Mouse (Mus musculus) MEL (cell line): ENCODE results near the gene Ggct. TPM values are rescaled to one million over a fixed set of nuclear protein-coding genes. Genes with fewer than 3 reads are reported as not detected.

Experiments
- DNase-seq: peaks from one replicate; pipeline ENCODE4 v3.0.0; 2011; ENCODE audit warnings: low read depth, low spot score
- H3K27ac ChIP-seq: 2 replicates; pipeline ENCODE4 v1.5.1; 2012; ENCODE audit warnings: low read depth, mild to moderate bottlenecking, control low read depth, low read length, moderate library complexity; ENCODE audit not compliant: control insufficient read depth
- H3K27me3 ChIP-seq, 2 experiments: fragments of 150-350 bp in 1 of 2; sonication (generic) in 1 of 2; 2 replicates each; pipeline ENCODE4 v1.6.1; 2012; ENCODE audit warnings: low read length in 2 of 2, mild to moderate bottlenecking in 2 of 2, improper control_type of control experiment in 1 of 2, moderate library complexity in 1 of 2; ENCODE audit not compliant: insufficient read depth in 2 of 2, control insufficient read depth in 1 of 2
- H3K36me3 ChIP-seq, 2 experiments: 2 replicates each; pipeline ENCODE4 v1.6.1; 2012 to 2014; ENCODE audit warnings: low read length in 2 of 2, improper control_type of control experiment in 1 of 2, inconsistent platforms in 1 of 2, mild to moderate bottlenecking in 1 of 2; ENCODE audit not compliant: insufficient read depth in 2 of 2, control insufficient read depth in 1 of 2
- H3K4me1 ChIP-seq, 2 experiments: fragments of 150-350 bp in 1 of 2; sonication (generic) in 1 of 2; 2 replicates each; pipeline ENCODE4 v1.6.1; 2012; ENCODE audit warnings: low read length in 2 of 2, improper control_type of control experiment in 1 of 2, mild to moderate bottlenecking in 1 of 2; ENCODE audit not compliant: insufficient read depth in 2 of 2, control insufficient read depth in 1 of 2
- H3K4me3 ChIP-seq, 2 experiments: fragments of 150-350 bp in 1 of 2; sonication (generic) in 1 of 2; 2 replicates each; pipeline ENCODE4 v1.5.1; 2012; ENCODE audit warnings: low read depth in 2 of 2, low read length in 2 of 2, mild to moderate bottlenecking in 2 of 2, moderate library complexity in 2 of 2, control low read depth in 1 of 2, improper control_type of control experiment in 1 of 2; ENCODE audit not compliant: control insufficient read depth in 1 of 2, insufficient read depth in 1 of 2
- H3K79me2 ChIP-seq: 2 replicates; pipeline ENCODE4 v1.6.1; 2012; ENCODE audit warnings: mild to moderate bottlenecking, low read length, moderate library complexity; ENCODE audit not compliant: control insufficient read depth, poor library complexity, insufficient read depth
- H3K9ac ChIP-seq: 2 replicates; pipeline ENCODE4 v1.6.1; 2012; ENCODE audit warnings: low read depth, mild to moderate bottlenecking, control low read depth, low read length, moderate library complexity; ENCODE audit not compliant: control insufficient read depth, poor library complexity, severe bottlenecking
- H3K9me3 ChIP-seq: fragments of 150-350 bp; sonication (generic); replicated peaks from 2 replicates; pipeline ENCODE4 v1.6.1; 2012; ENCODE audit warnings: mild to moderate bottlenecking, low read length, improper control_type of control experiment, moderate library complexity; ENCODE audit not compliant: insufficient read depth
- BHLHE40 ChIP-seq: IDR thresholded peaks from 2 replicates; pipeline ENCODE4 v1.6.1; 2012; ENCODE audit warnings: low read depth, mild to moderate bottlenecking, inconsistent platforms, low read length, improper control_type of control experiment, borderline replicate concordance
- CHD1 ChIP-seq: IDR thresholded peaks from 2 replicates; pipeline ENCODE4 v1.6.1; 2012; ENCODE audit warnings: low read depth, mild to moderate bottlenecking, inconsistent platforms, low read length, improper control_type of control experiment
- CTCF ChIP-seq, 3 experiments: IDR thresholded peaks in 2 of 3; conservative IDR thresholded peaks in 1 of 3; 2 replicates each; pipeline ENCODE4 v1.5.1; 2011 to 2012; ENCODE audit warnings: low read length in 3 of 3, low read depth in 2 of 3, mild to moderate bottlenecking in 2 of 3, improper control_type of control experiment in 1 of 3, inconsistent platforms in 1 of 3, mixed read lengths in 1 of 3, moderate library complexity in 1 of 3; ENCODE audit not compliant: control insufficient read depth in 1 of 3, insufficient read depth in 1 of 3, poor library complexity in 1 of 3, severe bottlenecking in 1 of 3
- E2F4 ChIP-seq: IDR thresholded peaks from 2 replicates; pipeline ENCODE4 v1.6.1; 2011; ENCODE audit warnings: low read depth, low read length, improper control_type of control experiment, borderline replicate concordance
- ELF1 ChIP-seq: IDR thresholded peaks from 2 replicates; pipeline ENCODE4 v1.6.1; 2014; ENCODE audit warnings: low read depth, mild to moderate bottlenecking, inconsistent platforms, low read length, improper control_type of control experiment, moderate library complexity
- EP300 ChIP-seq, 2 experiments: IDR thresholded peaks; 2 replicates each; pipeline ENCODE4 v1.6.1; 2011; ENCODE audit warnings: improper control_type of control experiment in 2 of 2, low read length in 2 of 2, low read depth in 1 of 2, mild to moderate bottlenecking in 1 of 2
- GABPA ChIP-seq: IDR thresholded peaks from 2 replicates; pipeline ENCODE4 v1.6.1; 2012; ENCODE audit warnings: low read depth, mild to moderate bottlenecking, inconsistent platforms, low read length, improper control_type of control experiment, moderate library complexity
- HCFC1 ChIP-seq: IDR thresholded peaks from 2 replicates; pipeline ENCODE4 v1.6.1; 2012; ENCODE audit warnings: low read depth, mild to moderate bottlenecking, inconsistent platforms, low read length, improper control_type of control experiment, moderate library complexity
- KAT2A ChIP-seq: conservative IDR thresholded peaks from 2 replicates; pipeline ENCODE4 v1.6.1; 2012; ENCODE audit warnings: low read depth, low read length, improper control_type of control experiment, inconsistent platforms
- MAX ChIP-seq: IDR thresholded peaks from 2 replicates; pipeline ENCODE4 v1.6.1; 2011; ENCODE audit warnings: low read length, improper control_type of control experiment
- MYB ChIP-seq: IDR thresholded peaks from 2 replicates; pipeline ENCODE4 v1.6.1; 2011; ENCODE audit warnings: mild to moderate bottlenecking, low read depth, low read length, improper control_type of control experiment
- MYC ChIP-seq: IDR thresholded peaks from 2 replicates; pipeline ENCODE4 v1.6.1; 2011; ENCODE audit warnings: low read depth, mild to moderate bottlenecking, low read length, improper control_type of control experiment, moderate library complexity
- NELFE ChIP-seq: IDR thresholded peaks from 2 replicates; pipeline ENCODE4 v1.6.1; 2011; ENCODE audit warnings: low read depth, low read length, improper control_type of control experiment
- POLR2A ChIP-seq, 2 experiments: IDR thresholded peaks; 2 replicates each; pipeline ENCODE4 v1.6.1; 2011 to 2012; ENCODE audit warnings: low read length in 2 of 2, mild to moderate bottlenecking in 2 of 2, control low read depth in 1 of 2, improper control_type of control experiment in 1 of 2, low read depth in 1 of 2, moderate library complexity in 1 of 2; ENCODE audit not compliant: control insufficient read depth in 1 of 2, insufficient read depth in 1 of 2, poor library complexity in 1 of 2
- POLR2AphosphoS2 ChIP-seq: IDR thresholded peaks from 2 replicates; pipeline ENCODE4 v1.6.1; 2011; ENCODE audit warnings: low read length, improper control_type of control experiment
- RAD21 ChIP-seq: IDR thresholded peaks from 2 replicates; pipeline ENCODE4 v1.6.1; 2011; ENCODE audit warnings: mild to moderate bottlenecking, low read depth, low read length, improper control_type of control experiment
- SIN3A ChIP-seq: IDR thresholded peaks from 2 replicates; pipeline ENCODE4 v1.6.1; 2012; ENCODE audit warnings: low read length, improper control_type of control experiment, inconsistent platforms
- TAL1 ChIP-seq: IDR thresholded peaks from 2 replicates; pipeline ENCODE4 v1.6.1; 2012; ENCODE audit warnings: mild to moderate bottlenecking, inconsistent platforms, low read length, moderate library complexity, mixed read lengths
- TBP ChIP-seq: IDR thresholded peaks from 2 replicates; pipeline ENCODE4 v1.8.0; 2011; ENCODE audit warnings: low read depth, low read length, improper control_type of control experiment
- UBTF ChIP-seq: IDR thresholded peaks from 2 replicates; pipeline ENCODE4 v1.6.1; 2012; ENCODE audit warnings: low read depth, mild to moderate bottlenecking, inconsistent platforms, low read length, improper control_type of control experiment, moderate library complexity, borderline replicate concordance; ENCODE audit not compliant: insufficient read depth
- ZKSCAN1 ChIP-seq: IDR thresholded peaks from 2 replicates; pipeline ENCODE4 v1.6.1; 2012; ENCODE audit warnings: low read depth, mild to moderate bottlenecking, inconsistent platforms, low read length, improper control_type of control experiment, moderate library complexity
- polyA plus RNA-seq, 2 experiments: library from polyadenylated mRNA; stranded (reverse) in 1 of 2; unstranded in 1 of 2; fragments of >175 nt in 1 of 2; fragments of >200 nt in 1 of 2; gene quantifications; 2 replicates each; pipeline versions ENCODE4 v1.2.1 to v1.2.4; 2012; ENCODE audit warnings: low replicate concordance in 2 of 2, low read depth in 1 of 2; ENCODE audit not compliant: insufficient read length in 2 of 2, insufficient read depth in 1 of 2, missing spikeins in 1 of 2
- total RNA-seq: library from RNA; depleted of rRNA; stranded (reverse); fragments of 300-350 nt; gene quantifications from 2 replicates; pipeline ENCODE4 v1.2.3, GENCODE M21; 2012

The Ggct gene
- total and polyA plus RNA-seq, 3 experiments = 23.7 to 41.6 TPM; not detected in 1

DNA sequence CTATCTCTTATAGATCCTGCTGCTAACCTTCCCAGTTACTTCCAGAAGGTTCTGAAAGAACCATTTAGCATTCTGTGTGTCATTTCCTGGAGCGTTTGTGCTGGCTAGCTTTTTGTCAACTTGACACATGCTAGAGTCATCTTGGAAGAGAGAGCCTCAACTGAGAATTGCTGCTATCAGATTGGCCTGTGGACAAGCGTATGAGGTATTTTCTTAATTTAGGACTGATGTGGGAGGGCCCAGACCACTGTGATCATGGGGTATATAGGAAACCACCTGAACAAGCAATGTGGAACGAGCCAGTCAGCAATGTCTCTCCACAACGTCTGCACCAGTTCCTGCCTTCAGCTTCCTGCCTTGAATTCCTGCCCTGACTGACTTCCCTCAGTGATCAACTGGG is 10.8 kb upstream of the Ggct start:
- H3K36me3 ChIP-seq = no peaks in the 10 kb centered on the region
- no peak for DNase-seq
- no peaks in the 10 kb centered on the region for H3K79me2 ChIP-seq
- H3K9ac ChIP-seq = no peak overlapping the region
- TF ChIP-seq HCFC1 (no peak), TBP (no peak), BHLHE40 (no peak), MYB (no peak), KAT2A (no peak)
- TF ChIP-seq, all 39 proteins: peak for 0
- Histone ChIP-seq H3K9me3 (no peaks in the 10 kb centered on the region), H3K4me3 (no peak overlapping the region), H3K27me3 (peaks cover 12 to 15% of the 10 kb centered on the region in 2 experiments), H3K4me1 (no peaks in the 10 kb centered on the region), H3K27ac (no peak overlapping the region)

DNA sequence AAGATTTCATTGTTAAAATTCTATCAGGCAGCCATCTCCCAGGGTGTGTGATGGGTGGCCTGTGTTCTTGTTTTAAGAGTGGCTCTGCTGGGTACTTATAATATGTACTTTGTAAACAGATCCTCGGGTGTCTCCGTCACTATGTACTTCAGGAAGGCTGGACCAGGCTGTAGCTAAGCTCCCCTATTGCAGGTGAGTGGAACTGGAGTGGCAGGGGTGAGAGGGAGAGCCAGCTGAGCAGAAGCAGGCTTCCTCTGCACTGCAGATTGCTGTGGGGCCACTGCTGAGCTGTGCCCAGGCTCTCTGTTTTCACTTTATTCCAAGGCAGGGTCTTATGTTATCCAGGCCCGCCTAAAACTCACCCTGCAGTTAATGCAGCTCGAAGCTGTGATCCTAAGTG is 9.7 kb upstream of the Ggct start:
- H3K4me1 ChIP-seq = no peaks in the 10 kb centered on the region
- no peaks in the 10 kb centered on the region for H3K79me2 ChIP-seq
- H3K4me3 ChIP-seq = no peak overlapping the region
- TF ChIP-seq POLR2A (IDR thresholded peaks at IDR 0.05; ENCODE audit: control insufficient read depth in 1 of 2, insufficient read depth in 1 of 2, low read depth in 1 of 2, low read length in 2 of 2, poor library complexity in 1 of 2) (no peak), GABPA (no peak), TAL1 (no peak), CTCF (IDR thresholded peaks at IDR 0.05 in 2 of 3, conservative IDR thresholded peaks at IDR 0.05 in 1 of 3; ENCODE audit: control insufficient read depth in 1 of 3, insufficient read depth in 1 of 3, low read depth in 2 of 3, low read length in 3 of 3, poor library complexity in 1 of 3, severe bottlenecking in 1 of 3) (no peak), ZKSCAN1 (no peak), CHD1 (no peak), ELF1 (no peak)
- H3K36me3 ChIP-seq = no peaks in the 10 kb centered on the region
- H3K9me3 ChIP-seq = no peaks in the 10 kb centered on the region
- no peak overlapping the region for H3K27ac ChIP-seq
- no peak for DNase-seq
- H3K27me3 ChIP-seq = peaks cover 12 to 15% of the 10 kb centered on the region in 2 experiments
- no peak overlapping the region for H3K9ac ChIP-seq

DNA sequence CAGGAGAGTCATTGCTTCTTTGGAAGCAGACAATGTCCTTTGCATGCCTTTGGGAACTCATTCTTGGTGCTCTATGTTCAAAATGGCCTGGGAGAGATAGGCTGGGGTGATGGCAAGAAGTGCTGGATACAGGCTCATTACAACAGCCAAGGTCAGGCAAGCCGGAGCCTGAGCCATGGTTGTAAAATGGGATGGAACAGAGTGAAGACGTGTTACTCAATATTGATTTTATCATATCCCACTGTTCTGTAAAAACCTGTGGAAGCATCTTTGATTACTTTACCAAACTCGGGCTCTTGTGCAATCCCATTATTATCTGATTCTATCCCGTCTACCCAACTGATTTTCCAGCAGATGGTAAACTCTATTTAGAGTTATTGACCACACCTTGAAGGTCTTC is 8.6 kb upstream of the Ggct start:
- TF ChIP-seq MAX = no peak
- no peak for TF ChIP-seq POLR2AphosphoS2
- TF ChIP-seq ZKSCAN1 = no peak
- no peak for TF ChIP-seq E2F4
- no peak for TF ChIP-seq MYC
- no peak for TF ChIP-seq SIN3A
- no peak for TF ChIP-seq EP300 (IDR thresholded peaks at IDR 0.05; ENCODE audit: low read depth in 1 of 2, low read length in 2 of 2)
- TF ChIP-seq KAT2A = no peak
- no peak for TF ChIP-seq POLR2A (IDR thresholded peaks at IDR 0.05; ENCODE audit: control insufficient read depth in 1 of 2, insufficient read depth in 1 of 2, low read depth in 1 of 2, low read length in 2 of 2, poor library complexity in 1 of 2)
- no peak for TF ChIP-seq UBTF
- TF ChIP-seq TBP = no peak
- no peak for TF ChIP-seq RAD21
- TF ChIP-seq NELFE = no peak
- TF ChIP-seq GABPA = no peak
- Histone ChIP-seq H3K27me3 (peaks cover 8 to 14% of the 10 kb centered on the region in 2 experiments), H3K36me3 (no peaks in the 10 kb centered on the region), H3K4me1 (no peaks in the 10 kb centered on the region), H3K4me3 (no peak overlapping the region), H3K9me3 (no peaks in the 10 kb centered on the region), H3K27ac (no peak overlapping the region), H3K79me2 (no peaks in the 10 kb centered on the region), H3K9ac (no peak overlapping the region)
- DNase-seq = no peak
